ENCODE assay signal across 9 mouse cellular contexts in genomic region chr2:127961802-127962433, GRCm38 (mm10).
DNase-seq lines count a peak whose midpoint lies in the region; ATAC-seq lines count a peak whose summit lies in the region.
"Had no signal": no experiment of that assay in that cellular context is flagged by ENCODE, and none has a peak within 500 bp of the region (broad histone marks: within the 10 kb centered on the region; RNA-seq: fewer than 3 reads in every experiment).

No protein-coding gene starts in this region.

- WGBS in hindbrain, embryonic 11.5 days: 46% methylated on average over 4 of the region's 4 CpGs
- 49% methylated on average over 4 of the region's 4 CpGs for WGBS in hindbrain, embryonic 10.5 days
- 53% methylated on average over 4 of the region's 4 CpGs for whole genome bisulfite sequencing in neural tube, embryonic 15.5 days

- no peak overlapping the region for H3K4me3 ChIP-seq in hindbrain, embryonic 11.5 days (ENCODE audit: low read depth, low read length)
- no peak overlapping the region for H3K4me3 ChIP-seq in hindbrain, embryonic 10.5 days
- H3K4me3 ChIP-seq in neural tube, embryonic 15.5 days (replicated peaks): no peak overlapping the region
- H3K4me3 ChIP-seq: embryonic facial prominence, embryonic 12.5 days had no signal

- H3K27ac ChIP-seq in hindbrain, embryonic 11.5 days (ENCODE audit: low read depth, low read length): no peak overlapping the region
- H3K27ac ChIP-seq in hindbrain, embryonic 10.5 days: no peak overlapping the region
- peak overlapping the region; percentile 74 for H3K27ac ChIP-seq in neural tube, embryonic 15.5 days (replicated peaks)
- H3K27ac ChIP-seq: embryonic facial prominence, embryonic 12.5 days had no signal

- peaks cover 3% of the 10 kb centered on the region; the same call in 1 of the 2 replicates for H3K4me1 ChIP-seq in hindbrain, embryonic 11.5 days (replicated peaks; ENCODE audit: control insufficient read depth, insufficient read depth, low read length)
- H3K4me1 ChIP-seq in hindbrain, embryonic 10.5 days (replicated peaks): peaks cover 22% of the 10 kb centered on the region
- peaks cover 21% of the 10 kb centered on the region for H3K4me1 ChIP-seq in neural tube, embryonic 15.5 days

- H3K27me3 ChIP-seq in hindbrain, embryonic 11.5 days (ENCODE audit: control insufficient read depth, insufficient read depth, low read length): no peaks in the 10 kb centered on the region
- no peaks in the 10 kb centered on the region for H3K27me3 ChIP-seq in hindbrain, embryonic 10.5 days (ENCODE audit: insufficient read depth, poor library complexity, severe bottlenecking)
- H3K27me3 ChIP-seq in neural tube, embryonic 15.5 days (replicated peaks): no peaks in the 10 kb centered on the region
- H3K27me3 ChIP-seq: embryonic facial prominence, embryonic 12.5 days had no signal

- no peaks in the 10 kb centered on the region for H3K9me3 ChIP-seq in hindbrain, embryonic 11.5 days (ENCODE audit: control insufficient read depth, low read length)
- H3K9me3 ChIP-seq in hindbrain, embryonic 10.5 days: no peaks in the 10 kb centered on the region
- H3K9me3 ChIP-seq in neural tube, embryonic 15.5 days (replicated peaks): no peaks in the 10 kb centered on the region
- H3K9me3 ChIP-seq: embryonic facial prominence, embryonic 12.5 days had no signal

- H3K4me2 ChIP-seq in hindbrain, embryonic 11.5 days (replicated peaks; ENCODE audit: low read depth, low read length): no peak overlapping the region
- H3K4me2 ChIP-seq in neural tube, embryonic 15.5 days: no peak overlapping the region
- H3K4me2 ChIP-seq: embryonic facial prominence, embryonic 12.5 days had no signal

- H3K9ac ChIP-seq in hindbrain, embryonic 11.5 days (ENCODE audit: low read depth, low read length): no peak overlapping the region
- no peak overlapping the region for H3K9ac ChIP-seq in neural tube, embryonic 15.5 days (replicated peaks)
- H3K9ac ChIP-seq: embryonic facial prominence, embryonic 12.5 days had no signal

- peak; percentile 10 for DNase-seq in hindbrain, embryonic 11.5 days (ENCODE audit: low spot score)
- DNase-seq in hindbrain, embryonic 10.5 days (ENCODE audit: low spot score): no peak
- DNase-seq in gastrocnemius, postnatal 14 days: peak; percentile 33
- peak; percentile 75 for DNase-seq in layer of hippocampus, adult 9-11 months
- DNase-seq in urinary bladder, adult 18-20 months (ENCODE audit: low spot score in 2 of 2): no peak
- no peak for DNase-seq in spleen, postnatal 10 days (ENCODE audit: low spot score in 2 of 2)
- no peak for DNase-seq in urinary bladder, postnatal 4 days (ENCODE audit: low spot score in 2 of 2)

- H3K36me3 ChIP-seq in hindbrain, embryonic 11.5 days (ENCODE audit: control insufficient read depth, insufficient read depth, low read length): no peaks in the 10 kb centered on the region
- H3K36me3 ChIP-seq in hindbrain, embryonic 10.5 days: no peaks in the 10 kb centered on the region
- H3K36me3 ChIP-seq in neural tube, embryonic 15.5 days: no peaks in the 10 kb centered on the region
- H3K36me3 ChIP-seq: embryonic facial prominence, embryonic 12.5 days had no signal

- intact Hi-C loops in gastrocnemius, postnatal 14 days (cut with DNase I; ENCODE audit: low total_unique reads): no loop called here

- ATAC-seq in hindbrain, embryonic 11.5 days (ENCODE audit: low FRiP score): no peak
- ATAC-seq in neural tube, embryonic 15.5 days (ENCODE audit: low FRiP score): peak; percentile 61; the same call in 1 of the 2 replicates

Comparison
In these comparisons a context has a peak if more than half of its experiments do, and no peak if none do; other contexts are left out.
1. DNase-seq: peak in hindbrain, embryonic 11.5 days (single experiment), gastrocnemius, postnatal 14 days (single experiment) and layer of hippocampus, adult 9-11 months (single experiment); none in hindbrain, embryonic 10.5 days (single experiment), urinary bladder, adult 18-20 months (0 of 2), spleen, postnatal 10 days (0 of 2) and urinary bladder, postnatal 4 days (0 of 2).